Mouse (Mus musculus): Measurements from ENCODE around the gene Map1a.
A peak's percentile ranks its signal among the peaks of the same experiment; 100 is the strongest.

Gene Map1a

DNA sequence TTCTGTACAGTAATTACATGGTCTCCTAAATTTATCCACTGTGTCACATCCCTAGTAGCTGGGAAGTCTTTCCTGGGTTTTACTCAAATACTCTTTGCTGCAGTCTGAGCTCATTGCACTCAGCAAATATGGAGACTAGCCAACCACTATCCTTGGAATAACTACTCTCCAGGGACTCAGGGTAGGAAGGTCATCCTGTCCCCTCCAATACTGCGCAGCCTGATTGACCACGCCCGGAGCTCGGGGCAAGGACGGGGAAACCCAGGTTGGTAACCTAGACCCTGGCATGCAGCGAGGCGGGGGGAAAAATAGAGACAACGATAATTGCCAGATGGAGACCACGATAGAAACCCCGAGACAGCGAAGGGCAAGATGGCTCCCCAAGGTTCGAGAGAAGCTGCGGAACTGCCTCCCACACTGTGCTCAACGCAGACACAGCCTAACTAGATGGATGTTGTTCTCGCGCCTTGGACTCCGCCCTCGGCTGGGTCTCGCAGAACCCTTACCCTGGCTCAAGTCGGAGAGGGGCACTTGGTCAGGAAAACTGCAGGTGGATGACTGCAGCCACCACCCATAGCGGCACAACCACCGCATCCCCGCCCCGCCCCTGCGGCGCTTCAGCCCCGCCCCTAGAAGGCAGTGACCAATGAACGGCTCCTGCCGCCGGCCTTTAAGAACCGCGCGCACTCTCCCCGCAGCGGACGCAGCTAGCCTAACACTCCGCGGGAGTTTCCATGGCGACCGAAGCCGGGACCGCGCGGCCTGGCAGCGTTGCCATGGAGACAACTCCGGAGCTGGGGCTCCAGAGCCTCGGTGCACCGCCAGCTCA, at the start of gene Map1a:
TSS of gene Map1a (plus strand) at position 700 of the 829 bp plus-strand sequence.
- peak; percentile 98 to 99 for DNase-seq

DNA sequence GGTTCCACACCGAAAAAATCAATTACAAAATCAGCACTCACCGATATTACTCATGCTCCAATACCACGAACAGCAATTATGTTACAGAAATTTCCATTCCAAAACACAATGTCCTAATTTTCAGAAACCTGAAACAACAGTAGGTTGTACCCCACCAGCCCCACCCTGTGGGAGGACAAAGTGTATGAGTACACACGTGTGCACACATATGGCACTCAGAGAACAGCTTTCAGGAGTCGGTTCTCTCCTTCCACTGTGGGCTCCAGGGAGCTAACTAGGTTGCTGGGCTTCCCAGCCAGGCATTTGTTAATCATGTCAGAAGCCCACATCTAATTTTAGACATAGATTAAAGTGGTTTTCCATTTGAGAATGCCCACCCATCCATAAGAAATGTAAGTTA, 45.3 kb upstream of the Map1a start:
- no peak for DNase-seq

DNA sequence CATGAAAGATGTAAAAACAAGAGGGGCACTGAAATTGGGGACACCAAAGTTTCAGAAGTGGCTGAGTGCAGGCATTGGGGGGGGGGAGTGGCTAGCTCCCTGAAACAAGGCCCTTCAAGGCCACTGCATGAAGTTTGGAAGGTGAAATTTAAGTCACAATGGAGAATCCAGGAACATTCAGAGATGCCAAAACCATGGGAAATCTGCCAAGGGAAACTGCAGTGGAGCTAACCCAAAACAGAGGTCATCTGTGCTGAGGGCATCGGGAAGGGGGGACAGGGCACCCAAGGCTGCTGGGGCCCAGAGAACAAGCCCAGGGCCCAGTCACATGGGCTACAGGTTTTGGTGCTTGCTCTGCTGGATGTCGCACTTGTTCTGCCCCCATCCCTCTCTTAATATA, 39.6 kb upstream of the Map1a start:
- DNase-seq = no peak

DNA sequence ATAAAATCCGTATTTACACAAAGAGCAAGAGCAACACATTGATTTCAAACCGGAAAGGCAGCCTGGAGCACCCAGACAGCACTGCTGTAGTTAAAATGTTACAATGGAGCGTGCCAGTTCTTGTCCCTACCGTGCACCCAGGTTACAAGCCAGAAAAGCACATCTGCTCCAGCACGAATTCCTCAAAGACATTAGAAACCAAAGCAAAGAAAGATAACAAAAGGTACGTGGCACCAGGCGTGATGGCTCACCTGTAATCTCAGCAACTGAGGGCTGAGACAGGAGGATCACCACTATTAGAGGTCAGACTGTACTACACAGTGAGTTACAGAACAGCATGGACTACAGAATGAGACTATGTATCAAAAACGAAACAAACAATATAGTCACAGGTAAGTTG, 21.0 kb upstream of the Map1a start:
- no peak for DNase-seq

DNA sequence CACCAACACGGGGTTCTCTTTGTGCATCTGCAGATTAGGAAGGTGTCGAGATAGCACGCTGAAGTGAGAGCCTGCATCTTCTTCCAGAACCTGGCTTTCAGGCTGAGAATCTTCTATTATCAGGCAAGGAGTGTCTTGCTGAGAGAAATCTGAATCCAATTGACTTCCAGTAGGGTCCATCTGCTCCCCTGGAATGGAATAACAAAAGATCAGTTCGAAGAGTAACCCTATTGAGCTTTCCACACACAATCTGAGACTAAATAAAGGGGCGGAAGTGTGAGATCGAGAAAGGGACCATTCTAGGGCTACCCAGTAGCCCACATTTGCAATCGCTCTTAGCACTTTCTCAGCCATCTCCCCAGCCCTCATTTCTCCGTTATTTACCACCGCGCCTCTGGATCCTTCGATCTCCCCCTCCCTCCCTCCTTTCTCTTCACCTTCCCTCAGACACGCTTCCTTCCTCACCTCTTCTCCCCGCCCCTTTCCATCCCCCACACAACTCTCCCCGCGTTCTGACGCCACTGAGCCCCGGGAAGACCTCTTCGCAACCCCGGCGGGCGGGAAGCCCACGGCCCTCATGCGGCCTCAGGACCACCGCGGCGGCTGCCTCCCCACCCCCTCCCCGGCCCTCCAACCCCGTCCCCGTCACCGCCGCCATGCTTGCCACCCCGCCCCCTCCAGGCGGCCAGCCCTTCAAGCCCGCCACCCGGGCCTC, 18.7 kb upstream of the Map1a start:
- no peak for DNase-seq

DNA sequence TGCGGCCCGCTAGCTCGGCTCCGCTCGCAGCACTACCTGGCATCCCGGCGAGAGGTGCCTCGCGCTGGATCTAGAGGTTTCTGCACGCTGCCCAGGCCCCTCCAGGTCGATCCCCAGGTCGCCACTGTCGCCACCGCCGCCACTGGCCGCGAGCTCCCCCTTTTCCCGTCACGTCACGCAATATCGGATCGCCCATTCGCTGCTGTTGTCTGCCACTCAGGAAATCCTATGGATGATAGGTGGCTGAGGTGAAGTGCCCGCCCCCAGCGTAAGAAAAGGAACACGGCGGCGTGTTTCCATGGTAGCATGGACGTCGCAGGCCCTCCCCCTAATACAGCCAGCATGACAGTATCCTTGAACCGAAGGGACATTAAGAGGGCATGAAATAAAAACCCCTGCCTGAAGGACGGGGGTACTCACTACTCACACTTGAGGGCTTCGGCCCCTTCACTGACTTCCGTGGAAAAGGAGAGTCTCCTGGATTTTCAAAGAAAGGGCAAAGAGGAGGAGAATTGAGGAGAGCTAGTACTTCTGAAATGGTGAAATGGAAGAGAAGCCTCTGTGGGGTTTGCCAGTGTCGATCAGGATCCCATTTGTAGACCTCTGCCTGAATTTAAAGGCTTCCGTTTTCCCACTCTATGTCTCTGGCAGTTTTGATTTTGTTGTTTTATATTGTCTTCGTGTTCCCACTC, 18.0 kb upstream of the Map1a start, which contains the start of gene Trp53bp1:
TSS of gene Trp53bp1 (minus strand) at position 172 of the 692 bp plus-strand sequence.
- peak; percentile 94 to 96 for DNase-seq

DNA sequence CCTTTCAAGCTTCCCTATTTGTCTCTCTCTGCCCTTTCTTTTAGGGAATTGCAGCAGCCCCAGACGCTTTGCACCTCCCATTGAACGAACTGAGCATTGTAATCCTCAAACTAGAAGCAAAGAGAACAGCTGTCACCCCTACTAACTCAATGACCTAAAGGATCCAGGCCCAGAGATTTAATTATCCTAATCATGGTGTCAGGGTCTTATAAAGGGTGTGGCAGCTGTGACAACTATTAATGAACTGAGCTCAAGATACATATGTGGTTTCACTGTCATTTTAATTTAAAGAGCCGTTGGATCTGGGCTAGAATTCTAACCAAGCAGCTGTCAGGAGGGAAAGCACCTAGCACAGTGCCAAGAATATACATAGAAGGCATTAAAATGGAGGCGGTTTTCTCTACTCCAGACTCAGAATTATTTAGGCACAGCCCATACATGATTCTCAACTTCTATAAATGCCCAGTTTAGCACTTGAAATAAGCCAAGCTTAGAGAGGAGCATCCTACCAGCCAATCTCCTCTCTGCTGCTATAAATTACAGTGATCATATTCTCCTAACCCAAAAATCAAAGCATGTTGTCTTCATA, 17.4 kb upstream of the Map1a start:
- no peak for DNase-seq

DNA sequence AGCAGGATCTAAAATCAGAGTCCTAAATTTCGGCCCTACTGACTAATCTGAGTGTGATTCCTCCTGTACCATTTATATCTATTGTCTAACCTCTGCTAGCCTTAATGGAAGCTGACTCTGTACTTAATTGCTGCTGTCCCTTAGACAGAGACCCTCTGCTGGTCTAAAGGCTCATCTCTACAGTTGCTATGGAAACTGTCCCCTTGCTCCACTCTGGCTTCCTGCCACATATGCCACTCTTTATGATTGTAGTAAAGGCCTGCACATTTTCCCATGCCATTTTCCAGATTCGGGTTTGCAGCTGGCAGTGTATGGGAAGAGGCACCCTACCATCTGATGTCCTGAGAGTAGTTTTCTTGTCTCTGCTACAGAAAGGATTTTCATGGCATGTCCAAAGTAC, 1.6 kb upstream of the Map1a start:
- peak in 1 of 2 experiments; percentile 28 for DNase-seq

DNA sequence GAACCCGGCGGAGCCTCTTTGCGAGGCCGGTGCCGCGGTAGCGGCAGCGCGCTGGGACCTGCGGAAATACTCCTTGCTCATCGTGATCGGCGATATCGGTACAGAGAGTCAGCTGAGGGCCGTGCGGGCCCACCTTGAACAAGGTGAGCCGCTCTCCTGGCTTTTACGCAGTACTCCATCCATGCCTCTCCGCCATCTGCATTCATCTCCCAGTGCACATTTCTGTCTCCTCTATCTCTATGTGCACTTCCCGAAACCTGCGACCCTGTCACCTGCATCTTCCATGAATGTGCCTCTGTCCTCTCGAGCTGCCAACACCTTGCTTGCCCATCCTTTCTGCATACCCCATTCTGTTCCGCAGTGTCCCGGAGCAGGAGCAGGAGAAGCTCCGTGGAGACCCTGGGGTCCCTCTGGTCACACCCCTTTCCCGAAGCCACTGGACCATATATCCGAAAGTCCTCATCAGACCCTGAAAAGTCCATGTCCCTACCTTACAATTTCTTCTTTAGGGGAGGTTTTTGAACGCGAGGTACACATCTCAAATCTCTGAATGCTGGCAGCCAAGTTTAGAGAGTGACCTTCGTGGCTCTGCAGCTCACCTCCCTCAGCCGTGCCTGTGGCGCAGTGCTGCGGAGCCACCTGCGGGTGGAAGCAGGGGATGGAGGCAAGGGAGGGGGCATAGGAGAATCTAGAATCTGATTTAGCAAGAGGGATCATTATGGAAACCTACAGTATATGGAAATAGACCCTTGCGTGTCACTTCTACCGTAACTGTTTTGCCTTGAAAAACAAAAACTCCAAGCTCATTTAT, 535 bp downstream of the Map1a start:
- DNase-seq = peak in 1 of 2 experiments; percentile 56

DNA sequence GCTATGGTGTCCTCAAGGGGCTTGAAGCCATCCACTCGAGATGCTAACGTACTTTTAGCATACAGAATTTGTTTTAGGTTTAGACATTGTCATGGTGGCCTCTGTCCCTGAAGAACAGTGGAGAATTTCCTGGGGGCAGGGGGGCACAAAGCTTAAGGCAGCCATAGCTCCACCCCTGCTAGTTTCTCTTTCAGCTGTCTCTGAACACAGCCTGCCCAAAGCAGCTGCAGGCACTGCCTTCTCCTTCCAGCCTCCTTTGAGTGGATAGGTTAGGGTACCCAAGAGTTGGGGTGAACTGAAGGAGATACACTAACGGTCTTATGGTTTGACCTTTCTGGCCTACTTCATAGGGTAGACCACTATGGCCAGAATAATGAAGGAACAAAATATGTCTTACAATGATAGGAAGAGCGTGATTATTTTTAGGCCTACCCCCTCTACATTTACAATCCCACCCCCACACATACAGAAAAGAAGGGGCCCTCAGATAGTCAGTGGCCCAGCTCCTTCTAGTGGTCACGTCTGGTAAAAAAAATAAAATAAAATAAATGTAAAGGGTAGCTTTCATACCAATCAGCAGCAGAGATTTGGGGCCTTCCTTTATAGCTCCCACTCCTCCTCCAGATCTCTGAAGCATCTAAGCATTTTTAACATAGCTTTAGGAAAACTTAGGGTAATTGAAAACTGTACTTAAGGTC, 3.1 kb downstream of the Map1a start:
- DNase-seq = no peak

DNA sequence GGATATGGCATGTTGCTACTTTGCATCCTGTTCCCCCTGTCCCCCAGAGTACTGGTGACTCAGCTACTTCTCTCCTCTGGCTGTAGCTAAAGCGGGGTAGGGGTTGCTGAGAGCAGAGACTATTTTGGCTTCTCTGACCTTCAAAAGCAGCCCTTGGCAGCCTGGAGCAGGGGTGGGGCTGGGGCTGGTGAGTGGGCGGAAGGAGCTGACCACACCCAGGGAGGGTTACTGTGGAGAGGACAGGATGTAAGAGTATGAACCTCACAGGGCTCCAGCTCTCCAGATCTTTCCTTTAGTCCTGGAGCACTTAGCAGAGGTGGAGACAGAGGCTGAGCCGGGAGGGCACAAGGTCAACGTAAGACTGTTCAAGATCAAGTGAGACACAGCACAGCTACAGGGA, 4.8 kb downstream of the Map1a start:
- peak; percentile 74 to 81 for DNase-seq

DNA sequence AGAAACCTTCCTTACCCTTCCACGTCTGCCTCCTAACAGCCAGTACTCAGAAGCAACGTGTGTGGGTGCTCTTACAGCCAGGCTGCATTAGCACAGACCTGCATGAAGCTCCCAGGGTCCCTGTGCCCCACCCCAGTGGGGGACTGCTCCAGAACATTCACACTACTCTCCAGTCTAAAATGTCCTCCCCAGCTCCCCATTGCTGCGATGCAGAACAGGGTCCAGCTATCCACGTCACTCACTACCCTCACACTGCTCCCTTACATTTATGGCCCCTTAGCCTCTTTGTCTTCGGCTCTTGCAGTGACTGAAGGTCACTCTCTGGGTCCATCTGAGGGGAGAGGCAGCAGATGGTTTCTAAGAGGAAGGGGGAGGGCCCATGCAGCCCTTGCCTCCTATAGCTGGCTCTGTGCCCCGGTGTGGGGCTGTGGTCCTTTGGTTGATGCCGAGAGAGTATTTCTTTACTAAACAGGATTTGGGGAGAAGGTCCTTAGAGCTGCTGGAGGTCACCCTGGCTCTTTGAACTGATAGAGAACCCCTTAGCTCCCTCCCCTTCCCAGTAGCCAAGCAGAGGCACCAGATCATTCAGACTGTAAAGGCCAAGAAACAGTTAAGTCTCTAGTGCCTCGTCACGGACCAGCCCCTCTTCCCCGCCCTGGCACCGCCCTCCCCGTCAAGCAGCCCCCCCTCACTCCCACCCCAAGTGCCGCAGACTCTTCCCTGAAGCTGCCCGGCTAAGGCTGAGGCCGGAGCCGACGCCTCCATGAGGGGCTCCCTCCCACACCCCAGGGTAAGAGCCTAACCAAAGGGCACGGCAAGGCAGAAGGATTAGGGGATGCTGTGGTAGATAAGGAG, 5.6 kb downstream of the Map1a start:
- DNase-seq = peak; percentile 85 to 91

DNA sequence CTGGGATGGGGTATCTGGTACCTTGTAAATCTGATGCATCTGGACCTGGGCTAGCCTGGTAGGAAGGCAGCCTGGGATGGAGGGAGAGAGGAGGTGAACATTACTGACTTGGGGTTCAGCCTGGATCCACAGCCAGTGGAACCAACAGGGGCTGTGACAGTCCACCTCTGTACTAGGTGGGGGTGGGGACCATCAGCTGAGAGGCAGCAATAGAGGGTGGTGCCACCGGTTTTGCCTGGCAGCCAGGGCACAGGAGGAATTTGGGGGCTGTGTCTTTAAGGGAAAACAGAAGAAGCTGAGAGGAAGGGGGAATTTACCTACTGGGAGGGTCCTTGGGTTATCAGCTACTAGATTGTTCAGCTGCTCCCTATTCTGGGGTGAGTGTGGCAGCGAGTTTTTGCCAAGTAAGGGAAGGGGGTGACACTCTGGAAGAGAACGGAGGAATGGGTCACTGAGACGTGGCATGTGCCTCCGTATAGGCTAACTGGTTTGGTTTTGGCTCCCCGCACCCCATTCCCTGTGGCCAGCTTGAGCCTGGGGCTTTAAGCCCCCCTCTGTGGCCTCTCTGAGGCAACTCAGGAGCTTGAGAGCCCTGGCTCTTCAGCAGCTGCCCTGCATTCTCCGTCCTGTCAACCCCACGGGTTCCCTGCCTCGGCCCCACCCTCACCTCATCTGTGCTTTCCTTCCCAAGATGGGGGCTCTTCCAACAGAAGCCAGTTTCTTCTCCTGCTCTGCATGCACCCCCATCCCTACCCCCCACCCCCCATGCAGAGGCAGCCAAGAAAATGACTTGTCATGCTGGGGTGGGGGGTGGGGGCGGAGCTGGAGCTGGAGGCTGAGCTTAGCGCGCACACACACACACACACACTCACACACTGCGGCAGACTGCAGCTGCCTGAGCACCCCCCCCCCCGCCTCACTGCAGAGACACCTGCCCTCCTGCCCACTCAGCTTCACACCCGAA, 6.5 kb downstream of the Map1a start:
- DNase-seq = peak; percentile 77 to 81

DNA sequence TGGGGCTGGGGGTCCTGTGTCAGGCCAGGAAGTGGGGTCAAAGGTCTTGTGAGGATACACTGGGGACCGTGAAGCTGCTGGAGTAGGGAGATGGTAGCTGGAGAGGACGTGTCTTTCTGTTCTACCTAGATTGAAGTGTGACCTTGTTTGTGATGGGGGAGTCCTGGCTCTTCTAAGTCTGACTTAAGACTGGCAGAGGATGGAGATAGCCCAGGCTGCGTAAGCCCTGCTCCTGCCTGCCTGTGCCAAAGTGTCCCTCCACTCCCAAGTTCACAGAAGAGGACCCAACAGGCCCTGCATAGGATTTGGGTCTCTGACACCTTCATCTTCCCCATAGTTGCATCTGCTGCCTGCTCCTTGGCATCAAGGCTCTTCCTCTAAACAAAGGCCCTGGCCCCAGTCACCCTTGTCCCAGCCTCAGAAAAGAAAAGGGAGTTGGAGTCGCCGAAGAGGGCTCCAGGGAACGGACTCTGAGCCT, 7.4 kb downstream of the Map1a start:
- DNase-seq = peak in 1 of 2 experiments; percentile 59

DNA sequence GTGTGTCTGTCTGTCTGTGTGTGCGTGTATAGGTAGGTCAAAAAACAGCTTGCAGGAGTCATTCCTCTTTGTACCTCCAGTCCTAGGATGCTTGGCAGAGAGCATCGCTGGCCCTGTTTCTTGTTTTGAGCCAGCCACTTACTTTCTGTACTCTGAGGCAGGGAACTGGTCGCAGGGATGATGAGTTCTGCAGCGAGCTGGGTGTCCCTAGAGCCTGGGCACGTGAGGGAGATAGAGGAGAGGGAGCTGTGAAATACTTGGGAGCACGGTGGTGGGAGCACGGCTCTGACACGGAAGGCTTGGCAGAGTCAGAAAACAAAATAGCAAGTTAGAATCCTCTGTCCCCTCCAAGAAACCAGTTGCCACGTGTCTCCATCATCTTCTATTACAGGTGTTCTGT, 8.3 kb downstream of the Map1a start:
- DNase-seq = peak in 1 of 2 experiments; percentile 48

DNA sequence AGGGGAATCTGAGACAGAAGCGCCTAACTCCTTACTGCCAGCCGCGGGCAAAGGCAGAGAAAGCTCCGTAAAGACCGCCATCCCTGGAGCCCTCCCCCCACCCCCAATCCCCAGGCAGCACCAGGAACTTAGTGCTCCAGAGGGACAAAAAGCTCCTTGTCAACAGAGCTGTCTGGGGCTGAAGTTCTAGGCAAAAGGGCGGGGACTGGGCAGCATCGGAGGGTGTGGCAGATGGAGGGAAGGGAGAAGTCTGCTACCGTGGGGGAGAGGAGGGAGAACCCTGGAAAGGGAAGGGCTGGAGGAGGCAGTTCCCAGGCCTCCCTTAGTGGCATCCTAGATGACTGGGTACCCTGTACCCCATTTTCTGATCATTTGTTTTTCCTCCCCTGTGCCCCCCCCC, 8.7 kb downstream of the Map1a start:
- peak; percentile 29 to 56 for DNase-seq

DNA sequence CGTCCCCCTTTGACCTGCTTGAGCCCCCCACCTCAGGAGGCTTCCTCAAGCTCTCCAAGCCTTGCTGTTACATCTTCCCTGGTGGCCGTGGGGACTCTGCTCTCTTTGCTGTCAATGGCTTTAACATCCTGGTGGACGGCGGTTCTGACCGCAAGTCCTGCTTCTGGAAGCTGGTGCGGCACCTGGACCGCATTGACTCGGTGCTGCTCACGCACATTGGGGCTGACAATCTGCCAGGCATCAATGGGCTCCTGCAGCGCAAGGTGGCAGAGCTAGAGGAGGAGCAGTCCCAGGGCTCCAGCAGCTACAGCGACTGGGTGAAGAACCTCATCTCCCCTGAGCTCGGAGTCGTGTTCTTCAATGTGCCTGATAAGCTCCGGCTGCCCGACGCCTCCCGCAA, 10.1 kb downstream of the Map1a start:
- DNase-seq = peak; percentile 56 to 65

DNA sequence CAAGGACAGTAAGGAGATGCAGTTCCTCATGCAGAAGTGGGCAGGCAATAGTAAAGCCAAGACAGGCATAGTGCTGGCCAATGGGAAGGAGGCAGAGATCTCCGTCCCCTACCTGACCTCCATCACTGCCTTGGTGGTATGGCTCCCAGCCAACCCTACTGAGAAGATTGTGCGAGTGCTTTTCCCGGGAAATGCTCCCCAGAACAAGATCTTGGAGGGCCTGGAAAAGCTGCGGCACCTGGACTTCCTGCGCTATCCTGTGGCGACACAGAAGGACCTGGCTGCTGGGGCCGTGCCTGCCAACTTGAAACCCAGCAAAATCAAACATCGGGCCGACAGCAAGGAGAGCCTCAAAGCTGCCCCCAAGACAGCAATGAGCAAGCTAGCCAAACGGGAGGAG, 10.6 kb downstream of the Map1a start:
- DNase-seq = peak; percentile 63 to 70

DNA sequence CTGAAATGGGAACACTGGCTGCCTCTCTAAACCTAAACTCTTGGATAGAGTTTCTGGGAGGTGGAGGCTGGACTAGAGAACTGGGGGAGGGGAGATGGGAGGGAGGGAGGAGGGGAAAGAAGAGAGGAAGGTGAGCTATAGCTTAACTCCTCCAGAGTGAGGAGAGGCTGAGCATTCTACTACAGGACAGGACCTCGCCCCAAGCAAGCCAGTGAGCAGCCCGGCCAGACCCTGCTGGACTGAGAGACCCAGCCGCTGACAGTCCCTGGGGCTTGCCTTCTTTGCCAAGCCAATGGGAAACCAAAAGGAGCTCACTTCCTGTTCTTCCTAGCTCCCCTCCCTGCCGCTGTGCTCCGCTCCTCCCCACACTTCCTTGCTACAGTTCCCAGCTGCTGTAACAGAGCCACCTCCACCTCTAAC, 19.6 kb downstream of the Map1a start:
- DNase-seq = no peak
